ENCODE assay signal across 24 mouse cellular contexts in the genomic region with DNA sequence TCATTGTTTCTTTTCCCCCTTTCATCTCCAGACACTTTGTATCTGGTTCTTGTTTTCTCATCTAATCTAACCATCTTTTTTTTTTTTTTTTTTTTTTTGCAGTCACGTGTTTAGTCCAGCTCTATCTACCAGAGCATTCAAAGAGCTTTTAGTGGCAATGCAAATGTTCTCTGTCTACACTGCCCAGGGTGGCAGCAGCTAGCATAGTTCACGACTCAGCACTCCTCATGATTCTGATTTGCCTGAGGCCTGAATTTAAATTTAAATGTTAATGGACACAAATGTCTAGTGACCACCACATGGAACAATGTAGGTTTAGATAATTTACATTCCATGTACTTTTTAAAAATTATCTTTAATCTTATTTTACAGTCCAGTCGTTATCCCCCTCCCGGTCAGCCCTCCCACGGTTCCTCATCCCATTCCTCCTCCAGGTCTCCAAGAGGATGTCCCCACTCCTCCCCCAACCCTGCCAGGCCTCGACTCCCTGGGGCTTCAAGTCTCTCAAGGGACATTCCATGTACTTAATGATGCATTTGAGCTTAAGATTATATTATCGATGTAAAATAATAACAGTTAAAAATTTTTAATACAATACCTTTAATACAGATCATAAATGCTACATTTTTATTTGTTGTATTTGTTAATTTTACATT.
DNase-seq lines count a peak whose midpoint lies in the region; ATAC-seq lines count a peak whose summit lies in the region.
"Had no signal": no experiment of that assay in that cellular context is flagged by ENCODE, and none has a peak within 500 bp of the region (broad histone marks: within the 10 kb centered on the region; RNA-seq: fewer than 3 reads in every experiment).

No protein-coding gene starts in this region.

- WGBS in kidney, embryonic 16.5 days: 26% methylated on average over 7 of the region's 7 CpGs

- H3K4me1 ChIP-seq in kidney, embryonic 16.5 days (ENCODE audit: insufficient read depth, low read length): peaks cover 39% of the 10 kb centered on the region

- peak; percentile 19 for DNase-seq in kidney, adult 9 months
- DNase-seq in kidney, postnatal 36 days: no peak
- DNase-seq in kidney, postnatal 14 days: no peak
- DNase-seq in retina, postnatal 1 day: peak; percentile 21
- no peak for DNase-seq in retina, embryonic 14.5 days (ENCODE audit: low spot score)
- no peak for DNase-seq in thymus, postnatal 25 days
- DNase-seq: adrenal gland, postnatal 10 days; adrenal gland, postnatal 36 days; B cell, adult 2 months; cerebellum, adult 18-20 months; cerebellum, adult 9-10 months; cerebellum, postnatal 14 days; forebrain, postnatal 0 days; gastrocnemius, adult 2 months; gastrocnemius, postnatal 14 days; heart, adult 11 months had no signal

- H3K27ac ChIP-seq in kidney, embryonic 16.5 days (ENCODE audit: low read length): peak overlapping the region; percentile 76
- H3K27ac ChIP-seq: forebrain, embryonic 10.5 days; gastrocnemius, adult 2 months; hindbrain, embryonic 12.5 days had no signal

- H3K9ac ChIP-seq in kidney, embryonic 16.5 days (replicated peaks; ENCODE audit: low read length): no peak overlapping the region
- H3K9ac ChIP-seq: forebrain, postnatal 0 days; hindbrain, embryonic 12.5 days had no signal

- no peak overlapping the region for H3K4me3 ChIP-seq in kidney, embryonic 16.5 days (ENCODE audit: low read length)
- H3K4me3 ChIP-seq: forebrain, embryonic 10.5 days; gastrocnemius, adult 2 months; hindbrain, embryonic 12.5 days had no signal

- H3K4me2 ChIP-seq in kidney, embryonic 16.5 days (replicated peaks; ENCODE audit: low read depth, low read length): no peak overlapping the region
- H3K4me2 ChIP-seq: heart, embryonic 11.5 days; hindbrain, embryonic 12.5 days had no signal

- H3K27me3 ChIP-seq in kidney, embryonic 16.5 days (ENCODE audit: insufficient read depth, low read length): no peaks in the 10 kb centered on the region
- H3K27me3 ChIP-seq: CH12.LX, Patski had no signal

- ATAC-seq in kidney, embryonic 16.5 days (ENCODE audit: low FRiP score, low TSS enrichment): peak; percentile 85
- ATAC-seq: forebrain, embryonic 14.5 days; forebrain, postnatal 0 days; Patski had no signal

- no peaks in the 10 kb centered on the region for H3K36me3 ChIP-seq in kidney, embryonic 16.5 days (ENCODE audit: insufficient read depth, low read length)
- H3K36me3 ChIP-seq: forebrain, embryonic 10.5 days; G1E; hindbrain, embryonic 12.5 days had no signal

- no peaks in the 10 kb centered on the region for H3K9me3 ChIP-seq in kidney, embryonic 16.5 days (ENCODE audit: low read length)
- H3K9me3 ChIP-seq: forebrain, embryonic 10.5 days; hindbrain, embryonic 12.5 days had no signal

Comparison
In these comparisons a context has a peak if more than half of its experiments do, and no peak if none do; other contexts are left out.
1. DNase-seq: peak in kidney, adult 9 months (single experiment) and retina, postnatal 1 day (single experiment); none in kidney, postnatal 36 days (0 of 2), kidney, postnatal 14 days (single experiment), retina, embryonic 14.5 days (single experiment) and thymus, postnatal 25 days (single experiment).